Mouse (Mus musculus) limb, embryonic 11.5 days (tissue): ENCODE data around the gene Milr1. TPM values are rescaled to one million over a fixed set of nuclear protein-coding genes. Genes with fewer than 3 reads are reported as not detected.
"Not testable (repeated sequence)": the region's sequence is repeated elsewhere in the genome, so short reads cannot be mapped to it uniquely, and the experiment has no call there.

Experiments
- ATAC-seq: fragments of 200-750 bp; cut with Nextera tagmentation; 2 replicates; pipeline ENCODE4 v1.8.0; 2017; ENCODE audit warnings: low read depth; ENCODE audit not compliant: insufficient number of reproducible peaks, low FRiP score, low TSS enrichment
- DNase-seq: peaks from one replicate; pipeline ENCODE4 v3.0.0-alpha.2; 2015; ENCODE audit warnings: low spot score
- H3K27ac ChIP-seq: fragments of 300-500 bp; sonication (generic); replicated peaks from 2 replicates; pipeline ENCODE4 v1.5.1; 2014; ENCODE audit warnings: low read depth, mild to moderate bottlenecking, low read length
- H3K27me3 ChIP-seq: fragments of 300-500 bp; sonication (generic); 2 replicates; pipeline ENCODE4 v1.6.1; 2014; ENCODE audit warnings: mild to moderate bottlenecking, low read length, mixed read lengths; ENCODE audit not compliant: control insufficient read depth, insufficient read depth
- H3K36me3 ChIP-seq: fragments of 300-500 bp; sonication (generic); 2 replicates; pipeline ENCODE4 v1.6.1; 2014; ENCODE audit warnings: mild to moderate bottlenecking, low read length, moderate library complexity, mixed read lengths; ENCODE audit not compliant: control insufficient read depth, insufficient read depth
- H3K4me1 ChIP-seq: fragments of 300-500 bp; sonication (generic); 2 replicates; pipeline ENCODE4 v1.6.1; 2014; ENCODE audit warnings: low read length, mixed read lengths; ENCODE audit not compliant: control insufficient read depth, insufficient read depth
- H3K4me2 ChIP-seq: fragments of 300-500 bp; sonication (generic); 2 replicates; pipeline ENCODE4 v1.6.1; 2014; ENCODE audit warnings: low read depth, mild to moderate bottlenecking, moderate library complexity; ENCODE audit not compliant: severe bottlenecking
- H3K4me3 ChIP-seq: fragments of 300-500 bp; sonication (generic); 2 replicates; pipeline ENCODE4 v1.5.1; 2014; ENCODE audit warnings: low read depth, low read length
- H3K9ac ChIP-seq: fragments of 300-500 bp; sonication (generic); 2 replicates; pipeline ENCODE4 v1.6.1; 2014; ENCODE audit warnings: mild to moderate bottlenecking, low read length
- H3K9me3 ChIP-seq: fragments of 300-500 bp; sonication (generic); 2 replicates; pipeline ENCODE4 v1.6.1; 2016; ENCODE audit warnings: low read length; ENCODE audit not compliant: control insufficient read depth
- WGBS: fragments of 180-500 bp; shearing (Covaris S2); extraction: QIAGEN DNeasy Blood & Tissue Kit; methylation state at CpG from one replicate; pipeline ENCODE4 v1.1.7; 2014; 5-methylcytosine and 5-hydroxymethylcytosine counted together
- polyA plus RNA-seq: library from polyadenylated mRNA; unstranded; fragments of >200 nt; fragmentation: Nextera tagmentation; extraction: Ambion mirVana; gene quantifications from 2 replicates; pipeline ENCODE4 v1.2.1, GENCODE M21; 2014

Milr1 gene
- polyA plus RNA-seq, 1 experiment from 2014 or later, result 0.89 TPM

- Histone ChIP-seq H3K27ac (no peak overlapping the region), H3K4me1 (no peaks in the 10 kb centered on the region), H3K4me3 (no peak overlapping the region), H3K9ac (no peak overlapping the region), H3K4me2 (no peak overlapping the region), H3K9me3 (no peaks in the 10 kb centered on the region), H3K36me3 (peaks cover 21% of the 10 kb centered on the region), H3K27me3 (no peaks in the 10 kb centered on the region)
- DNase-seq (no peak), ATAC-seq (no peak)
- 77% methylated on average over 6 of the region's 6 CpGs for WGBS
Observed at GRCm38 (mm10) chr11:106780590-106781220, 29.7 kb downstream of the Milr1 start.

DNA sequence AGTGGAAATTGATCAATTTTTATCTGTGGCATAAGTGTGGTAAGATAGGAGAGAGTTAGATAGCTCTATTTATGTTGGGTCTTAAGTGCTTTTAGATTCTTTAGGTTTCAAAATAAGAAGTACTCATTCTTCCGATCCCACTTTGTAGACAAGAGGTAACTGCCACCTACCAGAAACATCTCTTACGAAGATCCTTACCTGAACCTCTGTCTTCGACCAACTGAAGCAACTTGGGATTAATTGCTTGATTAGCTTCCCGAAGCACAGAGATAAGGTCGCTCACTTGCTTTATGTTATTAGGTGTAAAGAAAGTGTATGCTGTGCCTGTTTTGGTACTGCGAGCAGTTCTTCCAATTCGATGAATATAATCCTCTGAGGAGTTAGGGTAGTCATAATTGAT, 31.2 kb downstream of the Milr1 start:
- not testable (repeated sequence) for ATAC-seq, H3K27ac ChIP-seq, H3K4me1 ChIP-seq, H3K27me3 ChIP-seq, DNase-seq, H3K9ac ChIP-seq, H3K4me3 ChIP-seq, H3K9me3 ChIP-seq, H3K4me2 ChIP-seq
- H3K36me3 ChIP-seq, result peaks cover 21% of the 10 kb centered on the region
- 89% methylated on average over 7 of the region's 7 CpGs for WGBS

DNA sequence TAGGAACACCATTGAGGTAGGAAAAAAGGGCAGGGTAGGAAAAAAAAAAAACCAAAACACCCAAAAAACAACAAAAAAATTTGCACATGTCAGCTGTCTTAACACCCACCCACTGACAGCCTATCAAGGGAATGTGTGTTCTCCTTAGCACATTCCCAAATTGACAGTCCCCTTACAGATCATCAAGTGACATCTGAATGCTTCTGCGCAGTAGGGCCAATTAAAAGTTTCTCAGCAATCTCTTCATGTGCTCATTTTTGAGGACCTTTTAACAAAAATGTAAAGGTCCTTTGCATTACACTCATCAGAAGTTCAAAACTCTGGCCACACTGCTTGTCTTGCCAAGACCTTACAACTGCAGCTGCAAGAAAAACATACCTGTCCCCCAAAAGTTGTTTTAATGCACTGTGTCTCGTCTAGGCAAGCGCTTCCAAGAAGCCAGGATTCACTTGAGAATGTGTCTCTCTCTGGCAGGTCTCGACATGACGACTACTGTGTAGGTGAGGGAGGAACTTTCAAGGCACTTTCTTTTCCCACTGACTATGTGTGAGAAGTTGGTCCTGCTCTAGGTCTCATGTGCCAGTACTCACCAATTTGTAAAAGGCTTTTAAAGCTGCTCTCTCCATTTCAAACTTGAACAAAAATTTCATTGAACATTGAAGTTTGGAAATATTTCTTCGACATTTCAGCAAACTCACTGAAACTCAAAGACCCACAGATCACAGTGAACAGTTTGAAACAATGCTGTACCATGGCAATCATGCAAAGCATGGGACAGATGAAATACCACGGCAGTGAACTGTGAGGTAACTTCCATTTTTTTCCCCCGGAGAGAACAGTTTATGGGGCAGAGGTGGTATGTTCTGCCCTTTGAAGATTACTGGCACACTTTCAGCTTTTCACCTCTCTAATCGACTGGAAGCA, 32.1 kb downstream of the Milr1 start:
- H3K4me2 ChIP-seq, result no peak overlapping the region
- H3K27ac ChIP-seq, result no peak overlapping the region
- ATAC-seq (no peak), DNase-seq (no peak)
- no peak overlapping the region for H3K9ac ChIP-seq
- H3K4me3 ChIP-seq, result no peak overlapping the region
- 83% methylated on average over 9 of the region's 9 CpGs for WGBS
- no peaks in the 10 kb centered on the region for H3K27me3 ChIP-seq
- no peaks in the 10 kb centered on the region for H3K9me3 ChIP-seq
- no peaks in the 10 kb centered on the region for H3K4me1 ChIP-seq
- H3K36me3 ChIP-seq, result peaks cover 21% of the 10 kb centered on the region

DNA sequence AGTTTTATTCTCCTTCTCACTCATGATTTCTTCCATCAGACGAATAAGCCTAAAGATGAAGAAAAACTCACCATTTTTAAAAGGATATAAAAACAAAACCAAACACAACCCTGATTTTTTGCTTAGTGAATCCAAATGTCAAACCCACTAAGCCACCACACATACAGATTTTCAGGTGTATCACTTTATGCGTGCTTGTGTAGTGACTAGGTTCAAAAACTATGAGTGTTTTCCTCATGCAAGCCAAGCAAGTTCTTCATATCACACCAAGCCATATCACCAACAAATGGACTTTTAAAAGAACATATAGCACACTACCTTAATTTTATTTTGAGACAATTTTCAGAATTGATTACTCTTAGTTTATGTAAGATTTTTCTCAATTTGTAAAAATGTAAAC, 33.5 kb downstream of the Milr1 start:
- H3K27me3 ChIP-seq, result no peaks in the 10 kb centered on the region
- no peaks in the 10 kb centered on the region for H3K4me1 ChIP-seq
- ATAC-seq, result no peak
- no peak overlapping the region for H3K4me3 ChIP-seq
- 92% methylated on average over 2 of the region's 2 CpGs for whole genome bisulfite sequencing
- no peak overlapping the region for H3K4me2 ChIP-seq
- H3K9ac ChIP-seq, result no peak overlapping the region
- H3K9me3 ChIP-seq, result no peaks in the 10 kb centered on the region
- H3K36me3 ChIP-seq, result peaks cover 21% of the 10 kb centered on the region
- no peak for DNase-seq
- no peak overlapping the region for H3K27ac ChIP-seq

DNA sequence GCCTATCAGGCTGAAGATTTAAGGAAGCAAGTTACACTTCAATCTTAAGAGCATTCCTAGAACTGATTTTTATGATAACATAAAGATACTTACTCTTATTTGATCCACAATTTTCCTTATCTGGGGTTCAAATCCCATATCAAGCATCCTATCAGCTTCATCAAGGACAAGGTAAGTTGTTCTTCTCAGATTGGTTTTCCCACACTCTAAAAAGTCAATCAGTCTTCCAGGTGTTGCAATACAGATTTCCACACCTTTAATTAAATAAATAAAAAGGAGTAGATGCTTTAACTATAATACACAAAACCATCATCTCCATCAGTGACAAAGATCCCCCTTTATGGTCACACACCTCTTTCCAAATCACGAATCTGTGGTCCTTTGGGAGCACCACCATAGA, 34.0 kb downstream of the Milr1 start:
- 86% methylated on average over 1 of the region's 1 CpGs for WGBS
- H3K9ac ChIP-seq, result no peak overlapping the region

DNA sequence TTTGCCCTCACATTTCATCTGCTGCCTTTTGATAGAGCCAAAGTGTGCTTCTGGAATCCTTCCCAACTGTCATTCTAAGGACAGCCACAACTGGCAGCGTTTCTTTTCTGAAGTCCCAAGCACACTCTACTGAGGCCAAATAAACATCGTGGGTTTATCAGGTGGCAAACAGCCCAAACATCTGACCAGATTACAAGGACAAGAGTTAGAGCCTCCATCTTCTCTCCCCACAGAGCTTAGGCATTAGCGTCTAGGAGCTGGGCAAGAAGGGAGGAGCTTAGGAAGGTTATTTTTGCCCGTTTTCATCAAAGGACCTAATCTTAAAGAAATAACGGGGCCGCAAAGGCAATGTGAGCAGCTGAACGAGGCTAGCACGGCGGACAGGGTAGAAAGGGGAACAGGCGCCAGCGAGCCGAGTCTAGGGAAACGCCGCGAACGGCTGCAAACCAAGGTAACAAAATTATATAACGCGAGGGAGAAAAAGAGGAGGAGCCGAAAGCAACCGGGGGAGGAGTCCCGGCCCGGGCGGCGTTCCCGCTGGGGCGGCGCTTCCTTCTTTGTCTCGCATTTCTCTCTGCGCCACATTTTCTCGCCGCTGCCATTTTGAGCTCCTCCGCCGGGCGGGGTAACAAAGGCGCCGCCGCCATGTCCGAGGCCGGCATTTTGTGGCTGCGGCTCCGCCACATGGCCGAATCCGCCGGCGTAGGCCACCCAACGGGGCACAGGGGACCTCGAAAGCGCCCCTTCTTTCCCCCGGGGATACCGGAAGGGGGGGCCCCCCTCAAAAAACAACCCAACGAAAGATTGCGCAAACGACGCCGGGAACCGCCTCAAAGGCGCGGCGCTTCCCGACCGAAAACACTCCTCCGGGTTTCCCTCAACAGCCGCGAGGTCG, 36.4 kb downstream of the Milr1 start:
- no peaks in the 10 kb centered on the region for H3K9me3 ChIP-seq
- H3K4me3 ChIP-seq, result peak overlapping the region; percentile 92
- peak overlapping the region; percentile 48 for H3K4me2 ChIP-seq
- under 1% methylated on average over 64 of the region's 65 CpGs for WGBS
- peak overlapping the region; percentile 100 for H3K9ac ChIP-seq
- H3K27ac ChIP-seq, result peak overlapping the region; percentile 93
- peaks cover 18% of the 10 kb centered on the region for H3K36me3 ChIP-seq
- ATAC-seq (peak; percentile 31; the same call in 1 of the 2 replicates), DNase-seq (peak; percentile 90)
- no peaks in the 10 kb centered on the region for H3K4me1 ChIP-seq
- no peaks in the 10 kb centered on the region for H3K27me3 ChIP-seq

More for the DNA sequence above, 34.0 kb downstream of the Milr1 start:
- ATAC-seq (no peak), DNase-seq (no peak)
- Histone ChIP-seq H3K4me2 (no peak overlapping the region), H3K4me3 (no peak overlapping the region), H3K4me1 (no peaks in the 10 kb centered on the region), H3K27ac (no peak overlapping the region), H3K27me3 (no peaks in the 10 kb centered on the region), H3K9me3 (no peaks in the 10 kb centered on the region), H3K36me3 (peaks cover 21% of the 10 kb centered on the region)

- Histone ChIP-seq H3K4me2 (peak overlapping the region; percentile 29; the same call in 1 of the 2 replicates), H3K27ac (peak overlapping the region; percentile 94), H3K4me3 (peak overlapping the region; percentile 92), H3K9ac (peak overlapping the region; percentile 100), H3K36me3 (peaks cover 10% of the 10 kb centered on the region), H3K4me1 (no peaks in the 10 kb centered on the region), H3K9me3 (no peaks in the 10 kb centered on the region), H3K27me3 (no peaks in the 10 kb centered on the region)
- ATAC-seq (peak; percentile 81), DNase-seq (peak; percentile 100)
- under 1% methylated on average over 76 of the region's 79 CpGs for WGBS
Observed at GRCm38 (mm10) chr11:106788026-106788774, 37.2 kb downstream of the Milr1 start.
